Mouse (Mus musculus) heart, postnatal 0 days (tissue): ENCODE data around the gene Ints3. TPM values are rescaled to one million over a fixed set of nuclear protein-coding genes. Genes with fewer than 3 reads are reported as not detected.

Experiments
- ATAC-seq: fragments of 200-750 bp; cut with Nextera tagmentation; 2 replicates; pipeline ENCODE4 v1.8.0; 2017; ENCODE audit warnings: low read depth, moderate number of reproducible peaks, moderate library complexity; ENCODE audit not compliant: insufficient read depth
- DNase-seq: peaks from one replicate; pipeline ENCODE4 v3.0.0-alpha.2; 2016; ENCODE audit warnings: low spot score
- H3K27ac ChIP-seq: fragments of 300-500 bp; sonication (generic); 2 replicates; pipeline ENCODE4 v1.5.1; 2014; ENCODE audit warnings: low read depth, mild to moderate bottlenecking
- H3K27me3 ChIP-seq: fragments of 300-500 bp; sonication (generic); 2 replicates; pipeline ENCODE4 v1.6.1; 2014; ENCODE audit warnings: low read length, mixed read lengths; ENCODE audit not compliant: control insufficient read depth, insufficient read depth
- H3K36me3 ChIP-seq: fragments of 300-500 bp; sonication (generic); replicated peaks from 2 replicates; pipeline ENCODE4 v1.6.1; 2014; ENCODE audit warnings: low read length, mixed read lengths; ENCODE audit not compliant: control insufficient read depth, insufficient read depth
- H3K4me1 ChIP-seq: fragments of 300-500 bp; sonication (generic); 2 replicates; pipeline ENCODE4 v1.6.1; 2014; ENCODE audit warnings: antibody characterized with exemption; ENCODE audit not compliant: control insufficient read depth, insufficient read depth
- H3K4me2 ChIP-seq: fragments of 300-500 bp; sonication (generic); 2 replicates; pipeline ENCODE4 v1.6.1; 2014; ENCODE audit warnings: low read depth, mild to moderate bottlenecking, low read length, moderate library complexity
- H3K4me3 ChIP-seq: fragments of 300-500 bp; sonication (generic); 2 replicates; pipeline ENCODE4 v1.5.1; 2014; ENCODE audit warnings: low read depth, low read length
- H3K9ac ChIP-seq: fragments of 300-500 bp; sonication (generic); replicated peaks from 2 replicates; pipeline ENCODE4 v1.6.1; 2014; ENCODE audit warnings: low read depth, low read length, mixed read lengths
- H3K9me3 ChIP-seq: fragments of 300-500 bp; sonication (generic); replicated peaks from 2 replicates; pipeline ENCODE4 v1.6.1; 2016; ENCODE audit warnings: low read length; ENCODE audit not compliant: control insufficient read depth
- CTCF ChIP-seq: IDR thresholded peaks from 2 replicates; pipeline ENCODE4 v1.5.1; 2016; ENCODE audit warnings: antibody characterized with exemption, control low read depth, low read depth
- EP300 ChIP-seq: IDR thresholded peaks from 2 replicates; pipeline ENCODE4 v1.6.1; 2016; ENCODE audit warnings: antibody characterized with exemption, low read depth
- WGBS: fragments of 180-500 bp; shearing (Covaris S2); extraction: QIAGEN DNeasy Blood & Tissue Kit; methylation state at CpG from one replicate; pipeline ENCODE4 v1.1.7; 2014; 5-methylcytosine and 5-hydroxymethylcytosine counted together
- polyA plus RNA-seq: library from polyadenylated mRNA; unstranded; fragments of >200 nt; fragmentation: Nextera tagmentation; extraction: Ambion mirVana; gene quantifications from 2 replicates; pipeline ENCODE4 v1.2.1, GENCODE M21; 2015
- total RNA-seq: library from RNA; depleted of rRNA; stranded (reverse); fragments of >200 nt; gene quantifications from 2 replicates; pipeline ENCODE4 v1.2.3, GENCODE M21; 2014; ENCODE audit warnings: low replicate concordance

The Ints3 gene
- total and polyA plus RNA-seq, 2 experiments from 2014 or later, result 7.8 to 26.1 TPM

- Histone ChIP-seq H3K36me3 (no peaks in the 10 kb centered on the region), H3K27ac (no peak overlapping the region), H3K4me1 (peaks cover 10% of the 10 kb centered on the region; the same call in 1 of the 2 replicates), H3K4me2 (no peak overlapping the region), H3K9me3 (no peaks in the 10 kb centered on the region), H3K9ac (no peak overlapping the region), H3K4me3 (no peak overlapping the region), H3K27me3 (no peaks in the 10 kb centered on the region)
- TF ChIP-seq CTCF (no peak), EP300 (no peak)
- DNase-seq (no peak), ATAC-seq (no peak)
- WGBS, result 93% methylated on average over 4 of the region's 4 CpGs
Measured at GRCm38 (mm10) chr3:90383690-90384089, 49.7 kb downstream of the Ints3 start.

DNA sequence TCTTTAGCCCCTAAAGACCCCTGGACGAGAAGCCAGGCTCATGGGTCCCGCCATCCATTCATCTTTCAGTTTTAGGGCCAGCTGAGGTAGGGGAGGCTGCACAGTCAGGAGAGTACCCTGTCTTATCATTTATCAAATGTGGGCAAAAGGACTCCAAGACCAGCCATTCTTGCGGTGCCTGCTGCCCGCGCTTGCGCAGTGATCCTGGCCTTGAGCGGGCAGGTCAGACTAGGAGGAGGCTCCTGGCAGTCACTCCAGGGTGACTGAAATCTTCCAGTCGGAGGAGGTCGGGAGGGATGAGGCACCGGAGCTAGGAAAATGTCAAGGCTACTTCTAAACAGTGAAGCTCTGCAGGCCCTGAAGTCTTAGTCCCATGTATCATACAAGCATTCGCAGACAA, 51.7 kb downstream of the Ints3 start:
- H3K9me3 ChIP-seq, result no peaks in the 10 kb centered on the region
- no peak overlapping the region for H3K9ac ChIP-seq
- TF ChIP-seq EP300, result no peak
- H3K36me3 ChIP-seq, result no peaks in the 10 kb centered on the region
- ATAC-seq (no peak), DNase-seq (no peak)
- no peak overlapping the region for H3K4me3 ChIP-seq
- H3K27me3 ChIP-seq, result no peaks in the 10 kb centered on the region
- H3K27ac ChIP-seq, result no peak overlapping the region
- 54% methylated on average over 11 of the region's 11 CpGs for WGBS
- H3K4me1 ChIP-seq, result no peaks in the 10 kb centered on the region
- no peak overlapping the region for H3K4me2 ChIP-seq

GRCm38 (mm10) chr3:90378496-90378895, 54.9 kb downstream of the Ints3 start:
- Histone ChIP-seq H3K27ac (no peak overlapping the region), H3K4me1 (no peaks in the 10 kb centered on the region), H3K9me3 (no peaks in the 10 kb centered on the region), H3K4me3 (no peak overlapping the region), H3K27me3 (no peaks in the 10 kb centered on the region), H3K9ac (no peak overlapping the region), H3K4me2 (no peak overlapping the region), H3K36me3 (no peaks in the 10 kb centered on the region)
- WGBS, result 83% methylated on average over 5 of the region's 5 CpGs
- DNase-seq (no peak), ATAC-seq (no peak)
- TF ChIP-seq EP300 (no peak), CTCF (no peak)

GRCm38 (mm10) chr3:90376247-90376585, 57.2 kb downstream of the Ints3 start:
- ATAC-seq (peak; percentile 43; the same call in 1 of the 2 replicates), DNase-seq (peak; percentile 20)
- no peak overlapping the region for H3K4me2 ChIP-seq
- H3K9ac ChIP-seq, result no peak overlapping the region
- TF ChIP-seq EP300 (no peak), CTCF (no peak)
- WGBS, result 64% methylated on average over 1 of the region's 1 CpGs
- no peak overlapping the region for H3K4me3 ChIP-seq
- H3K27me3 ChIP-seq, result no peaks in the 10 kb centered on the region
- H3K27ac ChIP-seq, result no peak overlapping the region
- no peaks in the 10 kb centered on the region for H3K9me3 ChIP-seq
- no peaks in the 10 kb centered on the region for H3K4me1 ChIP-seq
- H3K36me3 ChIP-seq, result no peaks in the 10 kb centered on the region

DNA sequence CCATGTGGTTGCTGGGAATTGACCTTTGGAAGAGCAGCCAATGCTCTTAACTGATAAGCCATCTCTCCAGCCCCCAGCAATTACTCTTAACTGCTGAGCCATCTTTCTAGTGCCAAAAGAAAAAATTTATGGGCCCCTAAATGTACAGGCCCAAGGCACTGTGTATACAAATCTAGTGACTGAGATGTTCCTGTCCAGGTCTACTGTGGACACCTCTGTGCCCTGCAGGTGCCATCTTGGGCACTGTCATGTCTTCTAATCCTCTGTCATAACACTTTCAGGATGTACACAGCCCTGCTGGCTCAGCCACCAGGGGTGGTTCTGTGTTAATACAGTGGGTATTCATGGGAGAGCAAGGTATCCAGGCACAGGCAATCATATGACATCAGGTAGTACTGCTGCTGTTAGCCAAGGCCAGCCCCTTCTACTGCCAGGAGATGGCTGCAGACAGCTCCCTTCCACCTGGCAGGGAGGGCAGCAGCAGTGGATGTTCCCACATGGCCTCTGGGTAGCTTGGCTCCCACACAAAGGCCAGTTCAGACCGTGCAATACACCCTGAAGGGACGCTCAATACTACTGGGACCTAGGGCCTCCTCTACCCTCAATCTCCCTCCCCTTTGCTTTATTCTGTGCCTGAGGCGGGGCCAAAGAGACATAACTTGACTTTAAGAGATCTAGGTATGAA, 57.7 kb downstream of the Ints3 start:
- H3K9ac ChIP-seq, result no peak overlapping the region

GRCm38 (mm10) chr3:90374368-90374767, 59.1 kb downstream of the Ints3 start:
- H3K4me1 ChIP-seq, result no peaks in the 10 kb centered on the region
- no peak for ATAC-seq
- H3K9me3 ChIP-seq, result no peaks in the 10 kb centered on the region
- 60% methylated on average over 4 of the region's 4 CpGs for WGBS
- H3K4me2 ChIP-seq, result no peak overlapping the region
- DNase-seq, result no peak
- H3K36me3 ChIP-seq, result no peaks in the 10 kb centered on the region
- no peak for TF ChIP-seq EP300
- TF ChIP-seq CTCF, result no peak
- no peaks in the 10 kb centered on the region for H3K27me3 ChIP-seq
- no peak overlapping the region for H3K9ac ChIP-seq
- H3K4me3 ChIP-seq, result no peak overlapping the region
- H3K27ac ChIP-seq, result no peak overlapping the region

More for the DNA sequence above, 57.7 kb downstream of the Ints3 start:
- TF ChIP-seq CTCF (no peak), EP300 (no peak)
- Histone ChIP-seq H3K4me1 (no peaks in the 10 kb centered on the region), H3K27me3 (no peaks in the 10 kb centered on the region), H3K4me2 (no peak overlapping the region), H3K4me3 (no peak overlapping the region), H3K27ac (no peak overlapping the region), H3K36me3 (no peaks in the 10 kb centered on the region), H3K9me3 (no peaks in the 10 kb centered on the region)
- no peak for DNase-seq
- 0 out of 2 replicates have a peak, but pooled peaks have one; percentile 7 for ATAC-seq
- 68% methylated on average over 3 of the region's 3 CpGs for WGBS
